Mouse (Mus musculus) testis, adult 2 months (tissue): Measurements from ENCODE around the gene Sdc4.
A peak's percentile ranks its signal among the peaks of the same experiment; 100 is the strongest.

Experiments used
- CTCF ChIP-seq: fragments of 200-500 bp; IDR thresholded peaks from 2 replicates; pipeline ENCODE4 v1.5.1; 2012; ENCODE audit warnings: low read depth, mild to moderate bottlenecking, inconsistent platforms, low read length, moderate library complexity; ENCODE audit not compliant: control insufficient read depth, insufficient read depth, insufficient replicate concordance
- POLR2A ChIP-seq: fragments of 200-500 bp; IDR thresholded peaks from 2 replicates; pipeline ENCODE4 v1.6.1; 2012; ENCODE audit warnings: low read depth, mild to moderate bottlenecking, inconsistent platforms, low read length, moderate library complexity; ENCODE audit not compliant: control insufficient read depth

- TF ChIP-seq POLR2A = no peak
- peak; percentile 77; the same call in 1 of the 2 replicates for TF ChIP-seq CTCF
These were observed 56.7 kb downstream of the Sdc4 start for GRCm38 (mm10) chr2:164386953-164387352.
